8 mouse cellular contexts compared by ENCODE assay signal in genomic region chr7:4471179-4471555, GRCm38 (mm10). TPM values are rescaled to one million over a fixed set of nuclear protein-coding genes. Genes with fewer than 3 reads are reported as not detected.
DNase-seq lines count a peak whose midpoint lies in the region; ATAC-seq lines count a peak whose summit lies in the region.

No protein-coding gene starts in this region.

- peak overlapping the region; percentile 37 for H3K9ac ChIP-seq in hindbrain, embryonic 12.5 days
- H3K9ac ChIP-seq in lung, embryonic 15.5 days = peak overlapping the region; percentile 31

- H3K4me2 ChIP-seq in hindbrain, embryonic 12.5 days (replicated peaks) = peak overlapping the region; percentile 69
- peak overlapping the region; percentile 81 for H3K4me2 ChIP-seq in lung, embryonic 15.5 days

- 2% methylated on average over 24 of the region's 24 CpGs for WGBS in hindbrain, embryonic 12.5 days
- WGBS in lung, embryonic 15.5 days = 1% methylated on average over 24 of the region's 24 CpGs

- H3K4me1 ChIP-seq in hindbrain, embryonic 12.5 days = peaks cover 8% of the 10 kb centered on the region; the same call in 1 of the 2 replicates
- H3K4me1 ChIP-seq in lung, embryonic 15.5 days = peaks cover 13% of the 10 kb centered on the region

- ATAC-seq in hindbrain, embryonic 12.5 days (ENCODE audit: low FRiP score) = peak; percentile 82
- ATAC-seq in lung, embryonic 15.5 days (ENCODE audit: borderline replicate concordance, extremely low read depth, low FRiP score, low TSS enrichment) = peak; percentile 84

- H3K27ac ChIP-seq in hindbrain, embryonic 12.5 days = no peak overlapping the region
- H3K27ac ChIP-seq in lung, embryonic 15.5 days = no peak overlapping the region

- H3K27me3 ChIP-seq in hindbrain, embryonic 12.5 days = peaks cover 65% of the 10 kb centered on the region
- peaks cover 32% of the 10 kb centered on the region for H3K27me3 ChIP-seq in lung, embryonic 15.5 days

- DNase-seq in R1 (ENCODE audit: low read depth, low spot score) = peak; percentile 85
- peak; percentile 94 for DNase-seq in cerebellum, postnatal 14 days
- DNase-seq in frontal cortex, postnatal 25 days (ENCODE audit: low spot score in 2 of 2) = peak; percentile 79 to 83
- peak; percentile 89 to 93 for DNase-seq in layer of hippocampus, postnatal 10 days (ENCODE audit: low spot score in 2 of 2)
- DNase-seq in ovary, adult 18-20 months (ENCODE audit: low spot score) = peak; percentile 66
- DNase-seq in urinary bladder, postnatal 10 days (ENCODE audit: low spot score) = peak; percentile 57

- 0 out of 2 replicates have a peak, but pooled peaks cover 3% of the 10 kb centered on the region for H3K9me3 ChIP-seq in hindbrain, embryonic 12.5 days (replicated peaks)
- no peaks in the 10 kb centered on the region for H3K9me3 ChIP-seq in lung, embryonic 15.5 days

- H3K36me3 ChIP-seq in hindbrain, embryonic 12.5 days = no peaks in the 10 kb centered on the region
- 0 out of 2 replicates have a peak, but pooled peaks cover 10% of the 10 kb centered on the region for H3K36me3 ChIP-seq in lung, embryonic 15.5 days

- H3K4me3 ChIP-seq in hindbrain, embryonic 12.5 days = peak overlapping the region; percentile 37
- H3K4me3 ChIP-seq in lung, embryonic 15.5 days = peak overlapping the region; percentile 37

RNA-seq across cellular contexts. Expression of gene Eps8l1, which starts 10.7 kb away (rescaled TPM):
- polyA plus RNA-seq in hindbrain, embryonic 12.5 days (2016; fragmentation: Nextera tagmentation; extraction: Ambion mirVana) = 7.1 and 8.6 TPM in 2 replicates
- total RNA-seq in layer of hippocampus, postnatal 10 days (2021) = 1 to 10 TPM; 3.2 to 4.9 TPM
- 14.1 and 15.5 TPM in 2 replicates for polyA plus RNA-seq in lung, embryonic 15.5 days (2015; fragmentation: Nextera tagmentation; extraction: Ambion mirVana)

RNA-seq across cellular contexts. Expression of gene Rdh13, which starts 25.7 kb away (rescaled TPM):
- polyA plus RNA-seq in hindbrain, embryonic 12.5 days (2016; fragmentation: Nextera tagmentation; extraction: Ambion mirVana) = 29.2 and 30.1 TPM in 2 replicates
- total RNA-seq in layer of hippocampus, postnatal 10 days (2021) = 10 to 100 TPM; 33.6 to 40.1 TPM
- 20.9 and 22.1 TPM in 2 replicates for polyA plus RNA-seq in lung, embryonic 15.5 days (2015; fragmentation: Nextera tagmentation; extraction: Ambion mirVana)

RNA-seq across cellular contexts. Expression of gene Ppp1r12c, which starts 30.3 kb away (rescaled TPM):
- 65.8 and 72.0 TPM in 2 replicates for polyA plus RNA-seq in hindbrain, embryonic 12.5 days (2016; fragmentation: Nextera tagmentation; extraction: Ambion mirVana)
- total RNA-seq in layer of hippocampus, postnatal 10 days (2021) = 100 to 1,000 TPM; 114 to 125 TPM
- 41.6 and 49.0 TPM in 2 replicates for polyA plus RNA-seq in lung, embryonic 15.5 days (2015; fragmentation: Nextera tagmentation; extraction: Ambion mirVana)

RNA-seq across cellular contexts. Expression of gene Tnnt1, which starts 45.0 kb away (rescaled TPM):
- polyA plus RNA-seq in hindbrain, embryonic 12.5 days (2016; fragmentation: Nextera tagmentation; extraction: Ambion mirVana) = 19.2 and 72.4 TPM in 2 replicates
- total RNA-seq in layer of hippocampus, postnatal 10 days (2021) = 1 to 10 TPM; 2.0 to 2.9 TPM
- 13.4 and 23.1 TPM in 2 replicates for polyA plus RNA-seq in lung, embryonic 15.5 days (2015; fragmentation: Nextera tagmentation; extraction: Ambion mirVana)

RNA-seq across cellular contexts. Expression of gene Tnni3, which starts 52.9 kb away (rescaled TPM):
- 2.2 and 3.1 TPM in 2 replicates for polyA plus RNA-seq in hindbrain, embryonic 12.5 days (2016; fragmentation: Nextera tagmentation; extraction: Ambion mirVana)
- 1 to 10 TPM in 1 of 2 experiments, under 1 TPM in 1; 0.94 to 2.0 TPM for total RNA-seq in layer of hippocampus, postnatal 10 days (2021)
- polyA plus RNA-seq in lung, embryonic 15.5 days (2015; fragmentation: Nextera tagmentation; extraction: Ambion mirVana) = 79.8 and 114 TPM in 2 replicates
